Mouse (Mus musculus) ovary, adult 18-20 months (tissue): Measurements from ENCODE around the gene Cyp2c23.

Experiments used
- DNase-seq: peaks from one replicate; pipeline ENCODE4 v3.0.0; 2022; ENCODE audit warnings: low spot score, mixed read lengths

Gene Cyp2c23

GRCm38 (mm10) chr19:44028972-44029371, at the start of gene Cyp2c23:
TSS of gene Cyp2c23 (minus strand) at chr19:44029208.
- DNase-seq: no peak

GRCm38 (mm10) chr19:44077024-44077423, 48.0 kb upstream of the Cyp2c23 start:
- no peak for DNase-seq

- DNase-seq: no peak
Measured at GRCm38 (mm10) chr19:44076457-44076856, 47.4 kb upstream of the Cyp2c23 start.

- DNase-seq: no peak
Measured at GRCm38 (mm10) chr19:44074986-44075385, 46.0 kb upstream of the Cyp2c23 start.

- no peak for DNase-seq
Measured at GRCm38 (mm10) chr19:44071166-44071565, 42.2 kb upstream of the Cyp2c23 start.

- no peak for DNase-seq
Measured at GRCm38 (mm10) chr19:44069914-44070232, 40.9 kb upstream of the Cyp2c23 start.

GRCm38 (mm10) chr19:44069121-44069913, 40.3 kb upstream of the Cyp2c23 start, which contains the start of gene Erlin1:
TSS of gene Erlin1 (minus strand) at chr19:44069785.
- peak; percentile 80 for DNase-seq

- no peak for DNase-seq
Measured at GRCm38 (mm10) chr19:44068232-44068631, 39.2 kb upstream of the Cyp2c23 start.

GRCm38 (mm10) chr19:44067323-44068049, 38.5 kb upstream of the Cyp2c23 start:
- DNase-seq: no peak

GRCm38 (mm10) chr19:44064734-44065133, 35.7 kb upstream of the Cyp2c23 start:
- DNase-seq: no peak

GRCm38 (mm10) chr19:44063773-44064172, 34.8 kb upstream of the Cyp2c23 start:
- DNase-seq: no peak

GRCm38 (mm10) chr19:44060226-44060625, 31.2 kb upstream of the Cyp2c23 start:
- no peak for DNase-seq

GRCm38 (mm10) chr19:44055173-44055826, 26.3 kb upstream of the Cyp2c23 start:
- DNase-seq: no peak

GRCm38 (mm10) chr19:44050388-44050787, 21.4 kb upstream of the Cyp2c23 start:
- DNase-seq: no peak

- no peak for DNase-seq
Measured at GRCm38 (mm10) chr19:44049282-44049681, 20.3 kb upstream of the Cyp2c23 start.

- no peak for DNase-seq
Measured at GRCm38 (mm10) chr19:44045847-44046246, 16.8 kb upstream of the Cyp2c23 start.

- no peak for DNase-seq
Measured at GRCm38 (mm10) chr19:44042121-44042520, 13.1 kb upstream of the Cyp2c23 start.

GRCm38 (mm10) chr19:44033396-44033795, 4.4 kb upstream of the Cyp2c23 start:
- DNase-seq: no peak

- no peak for DNase-seq
Measured at GRCm38 (mm10) chr19:44032046-44032744, 3.2 kb upstream of the Cyp2c23 start.

- DNase-seq: no peak
Measured at GRCm38 (mm10) chr19:44030024-44030423, 1.0 kb upstream of the Cyp2c23 start.

- no peak for DNase-seq
Measured at GRCm38 (mm10) chr19:44026956-44027530, 2.0 kb downstream of the Cyp2c23 start.
